Mouse (Mus musculus): ENCODE measurements around the gene Egfl7. TPM values are rescaled to one million over a fixed set of nuclear protein-coding genes. Genes with fewer than 3 reads are reported as not detected.

Egfl7 gene
- polyA plus RNA-seq, 1 experiment from 2014 or later: 54.4 TPM

DNA sequence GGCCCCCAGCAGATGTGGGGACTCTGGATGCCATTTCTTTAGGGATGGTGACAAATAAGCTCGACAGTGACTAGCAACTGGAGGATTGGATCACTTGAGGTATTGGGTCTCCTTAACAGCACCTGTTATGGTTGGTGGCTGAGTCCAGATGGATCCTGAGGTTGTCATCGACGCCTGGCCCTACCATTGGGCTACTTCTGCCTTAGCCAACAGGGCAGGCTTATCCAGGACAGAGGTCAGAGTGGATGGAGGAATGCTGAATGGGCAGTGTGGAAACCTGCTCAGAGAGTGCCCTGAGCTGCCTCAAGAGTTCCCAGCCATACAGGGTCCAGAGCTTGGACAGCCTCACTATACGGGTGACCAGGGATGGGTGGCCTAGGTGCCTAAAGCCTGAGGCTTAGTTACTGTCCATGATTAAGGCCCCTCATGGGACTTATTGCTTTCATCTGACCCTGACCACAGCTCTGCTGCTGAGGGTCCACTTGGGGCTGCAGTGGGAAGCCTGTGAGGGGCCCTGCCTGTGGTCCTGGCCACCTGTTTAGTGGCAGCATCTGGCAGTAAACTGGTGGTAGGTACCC, 54.2 kb downstream of the Egfl7 start:
- 0 out of 2 replicates have a peak, but pooled peaks cover 7% of the 10 kb centered on the region for H3K4me1 ChIP-seq (replicated peaks; ENCODE audit: control insufficient read depth, insufficient read depth, low read length)
- TF ChIP-seq CTCF (IDR thresholded peaks at IDR 0.05; ENCODE audit: low read depth): no peak
- peaks cover 43% of the 10 kb centered on the region for H3K36me3 ChIP-seq (ENCODE audit: control insufficient read depth, insufficient read depth)
- H3K4me2 ChIP-seq (replicated peaks; ENCODE audit: low read depth): no peak overlapping the region
- no peaks in the 10 kb centered on the region for H3K27me3 ChIP-seq (replicated peaks; ENCODE audit: control insufficient read depth, insufficient read depth, low read length)
- 66% methylated on average over 4 of the region's 4 CpGs for WGBS
- no peak overlapping the region for H3K9ac ChIP-seq (ENCODE audit: low read depth, low read length)
- H3K4me3 ChIP-seq (ENCODE audit: low read depth, low read length): no peak overlapping the region
- no peaks in the 10 kb centered on the region for H3K9me3 ChIP-seq (ENCODE audit: control insufficient read depth)
- ATAC-seq: no peak
- H3K27ac ChIP-seq (ENCODE audit: low read depth, low read length): no peak overlapping the region

- Histone ChIP-seq H3K27ac (ENCODE audit: low read depth, low read length) (no peak overlapping the region), H3K4me1 (replicated peaks; ENCODE audit: control insufficient read depth, insufficient read depth, low read length) (0 out of 2 replicates have a peak, but pooled peaks cover 6% of the 10 kb centered on the region), H3K27me3 (replicated peaks; ENCODE audit: control insufficient read depth, insufficient read depth, low read length) (no peaks in the 10 kb centered on the region), H3K9me3 (ENCODE audit: control insufficient read depth) (no peaks in the 10 kb centered on the region), H3K9ac (ENCODE audit: low read depth, low read length) (no peak overlapping the region; the same call in 1 of the 2 replicates), H3K4me3 (ENCODE audit: low read depth, low read length) (no peak overlapping the region), H3K36me3 (ENCODE audit: control insufficient read depth, insufficient read depth) (peaks cover 43% of the 10 kb centered on the region), H3K4me2 (replicated peaks; ENCODE audit: low read depth) (no peak overlapping the region)
- ATAC-seq: no peak
- WGBS: 59% methylated on average over 12 of the region's 12 CpGs
- no peak for TF ChIP-seq CTCF (IDR thresholded peaks at IDR 0.05; ENCODE audit: low read depth)
Measured at GRCm38 (mm10) chr2:26634629-26635488, 55.0 kb downstream of the Egfl7 start.

DNA sequence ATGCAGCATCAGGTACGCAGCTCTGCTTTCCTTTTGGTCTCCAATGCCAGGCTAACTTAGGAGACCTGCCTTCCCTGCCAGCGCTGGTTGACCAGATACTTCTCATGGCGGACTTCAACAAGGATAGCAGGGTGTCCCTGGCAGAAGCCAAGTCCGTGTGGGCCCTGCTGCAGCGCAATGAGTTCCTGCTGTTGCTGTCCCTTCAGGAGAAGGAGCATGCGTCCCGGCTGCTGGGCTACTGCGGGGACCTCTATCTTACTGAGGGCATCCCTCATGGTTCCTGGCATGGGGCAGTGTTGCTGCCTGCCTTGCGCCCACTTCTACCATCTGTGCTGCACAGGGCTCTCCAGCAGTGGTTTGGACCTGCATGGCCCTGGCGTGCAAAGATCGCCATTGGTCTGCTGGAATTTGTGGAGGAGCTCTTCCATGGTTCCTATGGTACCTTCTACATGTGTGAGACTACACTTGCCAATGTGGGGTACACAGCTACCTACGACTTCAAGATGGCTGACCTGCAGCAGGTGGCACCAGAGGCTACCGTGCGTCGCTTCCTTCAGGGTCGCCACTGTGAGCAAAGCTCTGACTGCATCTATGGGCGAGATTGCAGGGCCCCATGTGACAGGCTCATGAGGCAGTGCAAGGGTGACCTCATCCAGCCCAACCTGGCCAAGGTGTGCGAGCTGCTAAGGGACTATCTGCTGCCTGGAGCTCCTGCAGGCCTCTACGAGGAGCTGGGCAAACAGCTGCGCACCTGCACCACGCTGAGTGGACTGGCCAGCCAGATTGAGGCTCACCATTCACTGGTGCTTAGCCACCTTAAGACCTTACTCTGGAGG, 55.9 kb downstream of the Egfl7 start:
- H3K9ac ChIP-seq (ENCODE audit: low read depth, low read length): no peak overlapping the region
- no peak overlapping the region for H3K4me2 ChIP-seq (replicated peaks; ENCODE audit: low read depth)
- H3K27ac ChIP-seq (ENCODE audit: low read depth, low read length): no peak overlapping the region
- H3K4me1 ChIP-seq (replicated peaks; ENCODE audit: control insufficient read depth, insufficient read depth, low read length): 0 out of 2 replicates have a peak, but pooled peaks cover 8% of the 10 kb centered on the region
- no peak overlapping the region for H3K4me3 ChIP-seq (ENCODE audit: low read depth, low read length)
- no peak for TF ChIP-seq CTCF (IDR thresholded peaks at IDR 0.05; ENCODE audit: low read depth)
- no peaks in the 10 kb centered on the region for H3K27me3 ChIP-seq (replicated peaks; ENCODE audit: control insufficient read depth, insufficient read depth, low read length)
- peaks cover 43% of the 10 kb centered on the region for H3K36me3 ChIP-seq (ENCODE audit: control insufficient read depth, insufficient read depth)
- WGBS: 66% methylated on average over 21 of the region's 21 CpGs
- ATAC-seq: no peak
- no peaks in the 10 kb centered on the region for H3K9me3 ChIP-seq (ENCODE audit: control insufficient read depth)

DNA sequence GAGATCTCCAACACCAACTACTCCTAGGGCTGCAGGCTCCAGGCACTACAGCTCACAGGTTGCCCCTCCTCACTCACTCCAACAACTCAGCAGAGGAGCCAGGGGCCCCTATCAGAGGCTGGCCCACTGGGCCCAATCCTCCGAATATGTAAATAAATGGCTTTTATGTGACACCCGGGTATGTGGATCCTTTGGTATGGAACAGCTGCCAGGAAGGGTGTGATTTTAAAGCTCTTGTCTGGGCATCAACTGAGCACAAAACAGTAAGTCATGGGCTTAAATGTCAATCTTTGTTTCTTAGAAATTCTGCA, 56.5 kb downstream of the Egfl7 start:
- Histone ChIP-seq H3K9ac (ENCODE audit: low read depth, low read length) (no peak overlapping the region), H3K4me2 (replicated peaks; ENCODE audit: low read depth) (no peak overlapping the region), H3K9me3 (ENCODE audit: control insufficient read depth) (no peaks in the 10 kb centered on the region), H3K36me3 (ENCODE audit: control insufficient read depth, insufficient read depth) (peaks cover 43% of the 10 kb centered on the region), H3K27me3 (replicated peaks; ENCODE audit: control insufficient read depth, insufficient read depth, low read length) (no peaks in the 10 kb centered on the region), H3K4me1 (replicated peaks; ENCODE audit: control insufficient read depth, insufficient read depth, low read length) (0 out of 2 replicates have a peak, but pooled peaks cover 8% of the 10 kb centered on the region), H3K27ac (ENCODE audit: low read depth, low read length) (no peak overlapping the region), H3K4me3 (ENCODE audit: low read depth, low read length) (no peak overlapping the region)
- WGBS: 19% methylated on average over 2 of the region's 2 CpGs
- no peak for TF ChIP-seq CTCF (IDR thresholded peaks at IDR 0.05; ENCODE audit: low read depth)
- ATAC-seq: no peak

DNA sequence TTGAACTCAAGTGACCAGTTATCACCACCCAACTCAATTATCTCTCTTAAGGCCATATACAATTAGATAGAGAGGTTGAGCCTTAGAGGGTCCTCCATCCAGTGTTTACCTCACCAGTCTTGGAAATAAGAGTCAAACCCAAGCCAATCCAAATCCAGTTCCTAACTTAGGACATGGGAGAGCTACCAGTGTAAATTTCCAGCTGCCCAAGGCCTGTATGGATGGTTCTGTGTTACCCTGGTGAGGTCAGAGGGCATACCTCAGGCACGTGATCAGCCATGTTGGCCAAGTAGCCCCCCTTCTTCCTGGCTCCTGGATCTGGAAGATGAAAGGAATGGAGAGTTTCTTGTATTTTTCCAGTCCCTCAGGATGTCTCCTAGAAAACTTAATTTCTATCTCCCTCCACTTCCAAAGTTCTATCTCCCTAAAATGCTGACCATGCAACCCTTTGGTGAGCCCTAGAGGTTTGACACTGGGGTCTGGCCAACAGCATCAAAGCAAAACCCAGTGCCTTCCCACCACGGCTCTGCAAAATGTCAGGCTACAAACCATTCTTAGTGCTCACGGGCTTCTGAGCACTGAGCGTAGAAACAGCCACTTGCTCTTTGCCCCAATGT, 57.6 kb downstream of the Egfl7 start:
- ATAC-seq: no peak
- Histone ChIP-seq H3K36me3 (ENCODE audit: control insufficient read depth, insufficient read depth) (peaks cover 43% of the 10 kb centered on the region), H3K9ac (ENCODE audit: low read depth, low read length) (no peak overlapping the region), H3K27ac (ENCODE audit: low read depth, low read length) (no peak overlapping the region), H3K4me3 (ENCODE audit: low read depth, low read length) (no peak overlapping the region), H3K27me3 (replicated peaks; ENCODE audit: control insufficient read depth, insufficient read depth, low read length) (no peaks in the 10 kb centered on the region), H3K9me3 (ENCODE audit: control insufficient read depth) (no peaks in the 10 kb centered on the region), H3K4me2 (replicated peaks; ENCODE audit: low read depth) (no peak overlapping the region), H3K4me1 (replicated peaks; ENCODE audit: control insufficient read depth, insufficient read depth, low read length) (0 out of 2 replicates have a peak, but pooled peaks cover 8% of the 10 kb centered on the region)
- WGBS: 61% methylated on average over 4 of the region's 4 CpGs
- TF ChIP-seq CTCF (IDR thresholded peaks at IDR 0.05; ENCODE audit: low read depth): no peak
